Comparison of ENCODE assay signal across 13 mouse cellular contexts in the genomic region with DNA sequence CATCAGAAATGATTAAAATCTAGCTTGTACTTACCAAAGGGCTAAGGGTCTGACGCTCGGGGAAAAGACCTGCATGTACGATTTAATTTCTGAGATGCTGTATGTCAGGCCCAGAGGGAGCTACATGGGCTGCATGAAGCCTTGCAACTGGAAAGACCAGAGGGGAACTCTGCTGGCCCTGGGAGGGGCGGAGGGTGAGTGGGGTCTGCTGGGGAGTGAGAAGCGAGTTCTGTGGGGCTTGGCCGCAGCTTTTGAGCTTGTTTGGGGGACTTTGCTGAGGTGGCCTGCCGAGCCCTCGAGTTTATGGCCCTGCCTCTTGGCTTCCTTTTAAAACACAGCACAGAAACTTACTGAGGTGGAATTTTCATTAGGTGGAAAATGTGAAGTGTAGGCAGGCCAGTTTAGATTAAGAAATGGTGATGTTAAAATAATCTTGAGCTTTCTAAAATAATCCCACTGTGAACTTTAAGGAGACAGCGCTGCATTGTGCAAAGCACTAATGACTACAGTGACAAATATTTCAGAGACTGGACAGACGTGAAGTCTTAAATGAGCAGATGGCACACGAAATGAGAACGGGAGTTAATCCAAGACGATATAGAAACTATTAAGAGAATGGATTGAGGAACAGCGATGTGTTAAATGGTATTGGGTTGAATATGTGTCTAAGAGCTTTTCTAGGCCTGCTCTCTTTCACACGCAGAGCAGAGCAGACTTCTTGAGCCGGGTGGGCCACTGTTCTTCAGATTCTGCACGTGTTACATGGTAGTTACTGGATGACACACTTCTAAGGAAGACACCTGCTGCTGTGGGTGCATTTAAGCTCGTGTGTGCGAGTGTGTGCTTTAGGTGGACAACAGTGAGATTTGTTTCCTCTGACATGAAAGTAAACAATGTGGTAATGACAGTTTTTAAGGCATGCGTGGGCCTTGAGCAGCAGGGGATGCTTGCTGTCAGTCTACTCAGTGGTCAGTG. TPM values are rescaled to one million over a fixed set of nuclear protein-coding genes. Genes with fewer than 3 reads are reported as not detected.
DNase-seq lines count a peak whose midpoint lies in the region; ATAC-seq and TF ChIP-seq lines count a peak whose summit lies in the region.
"Had no signal": no experiment of that assay in that cellular context is flagged by ENCODE, and none has a peak within 500 bp of the region (broad histone marks: within the 10 kb centered on the region; RNA-seq: fewer than 3 reads in every experiment).

No protein-coding gene starts in this region.

- no peak for ATAC-seq in megakaryocyte, adult 5-6 weeks (ENCODE audit: poor library complexity, severe bottlenecking)
- ATAC-seq in limb, embryonic 14.5 days (ENCODE audit: low FRiP score, low read depth), result no peak

- no peak overlapping the region for H3K4me3 ChIP-seq in gastrocnemius, adult 2 months
- peak overlapping the region; percentile 20 for H3K4me3 ChIP-seq in megakaryocyte, embryonic 14.5 days (replicated peaks)
- no peak overlapping the region for H3K4me3 ChIP-seq in limb, embryonic 14.5 days (replicated peaks; ENCODE audit: low read length)
- H3K4me3 ChIP-seq: embryonic facial prominence, embryonic 15.5 days; kidney, embryonic 15.5 days had no signal

- intact Hi-C loops in gastrocnemius, adult 2 months (cut with DNase I), result no loop called here

- peaks cover 85% of the 10 kb centered on the region for H3K4me1 ChIP-seq in megakaryocyte, embryonic 14.5 days
- H3K4me1 ChIP-seq in limb, embryonic 14.5 days (ENCODE audit: control insufficient read depth, insufficient read depth, low read length), result peaks cover 75% of the 10 kb centered on the region

- no peaks in the 10 kb centered on the region for H3K9me3 ChIP-seq in megakaryocyte, embryonic 14.5 days
- H3K9me3 ChIP-seq in limb, embryonic 14.5 days (ENCODE audit: control insufficient read depth, low read length), result no peaks in the 10 kb centered on the region
- H3K9me3 ChIP-seq: embryonic facial prominence, embryonic 15.5 days; G1E; kidney, embryonic 15.5 days had no signal

- TF ChIP-seq CTCF in gastrocnemius, adult 2 months (IDR thresholded peaks at IDR 0.05), result no peak

- WGBS in limb, embryonic 14.5 days, result 52% methylated on average over 20 of the region's 20 CpGs

- H3K27ac ChIP-seq in gastrocnemius, adult 2 months, result 0 out of 2 replicates have a peak overlapping the region, but pooled peaks have one; percentile 28
- H3K27ac ChIP-seq in limb, embryonic 14.5 days (replicated peaks; ENCODE audit: low read depth, low read length), result 0 out of 2 replicates have a peak overlapping the region, but pooled peaks have one; percentile 33
- H3K27ac ChIP-seq: embryonic facial prominence, embryonic 15.5 days; kidney, embryonic 15.5 days had no signal

- no peak for DNase-seq in gastrocnemius, adult 2 months
- no peak for DNase-seq in gastrocnemius, adult 18-20 months (ENCODE audit: low spot score)
- no peak for DNase-seq in limb, embryonic 14.5 days (ENCODE audit: low spot score)
- peak; percentile 60 for DNase-seq in thymus, postnatal 25 days
- no peak for DNase-seq in spleen, postnatal 4 days (ENCODE audit: low spot score in 2 of 2)
- DNase-seq: adrenal gland, postnatal 10 days; heart, postnatal 10 days; lung, postnatal 4 days had no signal

- TF ChIP-seq POLR2A in limb, embryonic 14.5 days (IDR thresholded peaks at IDR 0.05; ENCODE audit: borderline replicate concordance, extremely low read depth, insufficient read depth, insufficient read length), result no peak

- no peak overlapping the region for H3K4me2 ChIP-seq in limb, embryonic 14.5 days (replicated peaks; ENCODE audit: low read depth, low read length, severe bottlenecking)
- H3K4me2 ChIP-seq: embryonic facial prominence, embryonic 15.5 days; kidney, embryonic 15.5 days had no signal

- peaks cover 3% of the 10 kb centered on the region for H3K36me3 ChIP-seq in megakaryocyte, embryonic 14.5 days (replicated peaks; ENCODE audit: low read length)
- no peaks in the 10 kb centered on the region for H3K36me3 ChIP-seq in limb, embryonic 14.5 days (ENCODE audit: control insufficient read depth, insufficient read depth, low read length)
- H3K36me3 ChIP-seq: embryonic facial prominence, embryonic 15.5 days; kidney, embryonic 15.5 days had no signal

- no peaks in the 10 kb centered on the region for H3K27me3 ChIP-seq in megakaryocyte, embryonic 14.5 days (replicated peaks)
- no peaks in the 10 kb centered on the region for H3K27me3 ChIP-seq in limb, embryonic 14.5 days (ENCODE audit: control insufficient read depth, insufficient read depth, low read length)
- H3K27me3 ChIP-seq: embryonic facial prominence, embryonic 15.5 days had no signal

- H3K9ac ChIP-seq in limb, embryonic 14.5 days (ENCODE audit: low read depth, low read length, severe bottlenecking), result 0 out of 2 replicates have a peak overlapping the region, but pooled peaks have one; percentile 25
- H3K9ac ChIP-seq: embryonic facial prominence, embryonic 15.5 days; kidney, embryonic 15.5 days had no signal

RNA-seq across cellular contexts. Expression of gene Med13l, which starts 9.4 kb away (rescaled TPM):
- total RNA-seq in gastrocnemius, adult 2 months (2021), result 10 to 100 TPM; 21.5 to 28.3 TPM
- 10 to 100 TPM; 25.1 to 25.6 TPM for total RNA-seq in gastrocnemius, adult 18-20 months (2021)
- polyA plus RNA-seq in megakaryocyte, embryonic 14.5 days (2012; ENCODE audit: insufficient read depth, low replicate concordance), result 3.6 and 10.3 TPM in 2 replicates
- total RNA-seq in megakaryocyte, adult 5-6 weeks (2015), result 25.6 and 30.7 TPM in 2 replicates
- 21.5 and 31.8 TPM in 2 replicates for total RNA-seq in megakaryocyte, adult 5-6 weeks (2017)
- 17.8 and 23.0 TPM in 2 replicates for polyA plus RNA-seq in limb, embryonic 14.5 days (2012; rRNA removed)
- 19.8 and 22.8 TPM in 2 replicates for polyA plus RNA-seq in limb, embryonic 14.5 days (2014; fragmentation: Nextera tagmentation; extraction: Ambion mirVana)
